Mouse (Mus musculus) cerebellum, adult 2 months (tissue): ENCODE results near the gene Mmrn1.

Experiments used
- CTCF ChIP-seq: fragments of 200-500 bp; IDR thresholded peaks from 2 replicates; pipeline ENCODE4 v1.5.1; 2011; ENCODE audit warnings: low read depth, mild to moderate bottlenecking, control low read depth, low read length, moderate library complexity, borderline replicate concordance; ENCODE audit not compliant: insufficient read depth
- POLR2A ChIP-seq: fragments of 200-500 bp; IDR thresholded peaks from 2 replicates; pipeline ENCODE4 v1.6.1; 2011; ENCODE audit warnings: low read length, control low read depth, borderline replicate concordance; ENCODE audit not compliant: insufficient read depth

DNA sequence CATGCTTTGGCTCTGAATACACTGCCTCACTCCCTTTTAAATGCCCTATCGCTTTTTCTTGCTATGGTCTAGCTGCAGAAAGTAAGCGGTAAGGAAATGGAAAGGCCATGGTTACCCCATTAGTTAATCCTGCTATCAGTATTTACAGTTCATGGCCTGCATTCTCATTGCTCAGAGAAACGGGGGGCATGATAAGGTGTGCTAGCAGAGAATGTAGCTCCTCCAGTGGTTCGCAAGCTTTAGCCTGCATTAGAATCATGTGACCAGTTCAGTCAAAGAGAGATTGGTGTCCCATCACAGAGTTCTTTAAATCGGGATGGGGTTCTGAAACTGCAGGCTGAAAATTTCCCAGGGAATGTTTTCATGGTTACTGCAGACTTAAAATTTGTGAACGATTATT, 44.6 kb downstream of the Mmrn1 start:
- no peak for TF ChIP-seq POLR2A
- no peak for TF ChIP-seq CTCF
